Mouse (Mus musculus): ENCODE measurements around the gene Lefty2. TPM values are rescaled to one million over a fixed set of nuclear protein-coding genes. Genes with fewer than 3 reads are reported as not detected.
A peak's percentile ranks its signal among the peaks of the same experiment; 100 is the strongest.

Gene Lefty2
- total RNA-seq (2014; rRNA removed) (11.3 and 15.3 TPM in 2 replicates), polyA plus RNA-seq (2015; fragmentation: Nextera tagmentation; extraction: Ambion mirVana) (6.8 and 7.1 TPM in 2 replicates)

DNA sequence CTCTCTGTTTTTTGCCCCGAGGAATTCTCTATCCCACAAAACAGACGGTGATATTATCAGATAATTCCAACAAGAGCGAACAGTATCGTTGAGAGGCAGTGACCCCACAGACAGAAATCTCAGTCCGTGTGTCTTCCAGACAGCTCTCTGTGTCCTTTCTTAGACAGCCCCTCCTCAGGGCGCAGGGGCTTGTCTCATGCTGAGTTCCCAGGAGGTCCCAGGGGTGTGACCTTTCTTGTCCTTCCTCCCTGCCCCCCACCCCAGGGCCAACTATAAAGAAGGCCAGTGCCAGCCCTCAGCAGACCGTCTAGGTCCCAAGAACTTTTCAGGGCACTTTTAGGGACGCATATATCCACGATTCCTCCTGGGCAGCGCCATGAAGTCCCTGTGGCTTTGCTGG is at the start of gene Lefty2:
TSS of gene Lefty2 (plus strand) at position 301 of the 400 bp plus-strand sequence.
- no peak for DNase-seq (ENCODE audit: low spot score)
- no peak within 1 kb of the TSS for H3K9ac ChIP-seq (replicated peaks; ENCODE audit: low read length)
- H3K9me3 ChIP-seq (ENCODE audit: low read length): no peaks in the 10 kb centered on the region
- no peak for ATAC-seq
- H3K4me3 ChIP-seq (ENCODE audit: low read length): no peak within 1 kb of the TSS
- no peak for TF ChIP-seq CTCF (IDR thresholded peaks at IDR 0.05; ENCODE audit: low read depth)
- H3K36me3 ChIP-seq (ENCODE audit: insufficient read depth, low read length): no peaks in the 10 kb centered on the region
- H3K4me2 ChIP-seq (ENCODE audit: low read depth, low read length): no peak within 1 kb of the TSS
- H3K27ac ChIP-seq: no peak within 1 kb of the TSS
- no peaks in the 10 kb centered on the region for H3K4me1 ChIP-seq (ENCODE audit: insufficient read depth, low read length)
- peaks cover 11% of the 10 kb centered on the region; the same call in 1 of the 2 replicates for H3K27me3 ChIP-seq (ENCODE audit: insufficient read depth, low read length)
- 62% methylated on average over 10 of the region's 10 CpGs for WGBS

DNA sequence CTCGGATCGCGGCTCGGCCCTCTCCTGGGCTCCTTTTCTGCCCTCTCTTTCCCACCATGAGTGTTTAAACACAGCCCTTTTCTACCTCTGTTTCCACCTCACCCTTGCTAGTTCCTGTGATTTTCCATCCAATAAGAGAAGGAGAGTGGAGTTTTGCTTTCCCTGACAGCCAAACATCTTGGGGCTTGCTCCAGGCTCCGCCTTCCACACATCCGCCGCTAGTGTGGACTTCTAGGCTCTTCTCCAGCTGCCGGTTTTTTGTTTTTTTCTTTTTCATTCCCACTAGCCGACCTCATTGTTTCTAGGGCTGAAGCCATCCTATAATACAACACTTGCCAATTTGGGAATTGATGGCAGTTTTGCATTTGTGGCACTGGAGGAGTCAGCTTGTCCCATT is 44.8 kb upstream of the Lefty2 start:
- H3K4me2 ChIP-seq (ENCODE audit: low read depth, low read length): peak overlapping the region; percentile 62
- H3K36me3 ChIP-seq (ENCODE audit: insufficient read depth, low read length): no peaks in the 10 kb centered on the region
- ATAC-seq (peak; percentile 55), DNase-seq (ENCODE audit: low spot score) (peak; percentile 90)
- peak overlapping the region; percentile 21; the same call in 1 of the 2 replicates for H3K4me3 ChIP-seq (ENCODE audit: low read length)
- H3K27me3 ChIP-seq (ENCODE audit: insufficient read depth, low read length): no peaks in the 10 kb centered on the region
- peak overlapping the region; percentile 99 for H3K27ac ChIP-seq
- H3K9me3 ChIP-seq (ENCODE audit: low read length): no peaks in the 10 kb centered on the region
- WGBS: 2% methylated on average over 9 of the region's 9 CpGs
- H3K9ac ChIP-seq (replicated peaks; ENCODE audit: low read length): peak overlapping the region; percentile 50
- H3K4me1 ChIP-seq (ENCODE audit: insufficient read depth, low read length): peaks cover 26% of the 10 kb centered on the region
- peak; percentile 2; the same call in 1 of the 2 replicates for TF ChIP-seq CTCF (IDR thresholded peaks at IDR 0.05; ENCODE audit: low read depth)

DNA sequence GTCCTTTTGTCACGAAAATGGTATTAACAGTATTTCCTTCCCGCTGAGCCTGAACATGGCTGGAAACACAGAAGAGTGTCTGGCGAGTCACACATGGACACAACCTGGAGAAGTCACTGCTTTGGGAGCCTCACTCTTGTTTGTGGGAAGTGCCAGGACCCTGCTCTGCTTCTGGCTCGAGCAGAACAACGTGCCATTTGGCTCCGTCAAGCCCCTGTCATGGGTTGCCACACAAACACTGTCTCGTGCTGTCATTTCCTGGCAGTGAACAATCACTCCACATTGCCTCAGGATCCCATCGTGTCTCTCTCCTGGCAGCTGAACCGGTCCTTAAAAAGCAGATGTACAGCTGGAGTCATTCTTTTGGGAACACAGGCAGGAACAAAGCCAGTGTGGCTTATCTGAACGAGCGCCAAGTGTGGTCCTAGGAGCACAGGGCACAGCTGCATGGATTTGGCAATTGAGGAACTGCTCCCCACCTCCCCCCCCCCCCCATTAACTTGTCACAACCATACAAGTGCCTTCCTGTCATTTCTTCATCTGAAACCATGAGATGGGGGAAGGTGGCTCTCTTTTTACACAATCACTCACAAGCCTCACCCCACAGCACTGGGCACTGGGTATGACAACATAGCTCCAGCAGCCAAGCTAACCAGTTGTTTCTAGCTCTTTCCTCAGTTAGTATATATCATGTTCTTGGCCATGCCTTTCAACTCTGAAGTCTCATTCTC is 44.2 kb upstream of the Lefty2 start:
- Histone ChIP-seq H3K4me3 (ENCODE audit: low read length) (0 out of 2 replicates have a peak overlapping the region, but pooled peaks have one; percentile 21), H3K4me2 (ENCODE audit: low read depth, low read length) (peak overlapping the region; percentile 62), H3K27me3 (ENCODE audit: insufficient read depth, low read length) (no peaks in the 10 kb centered on the region), H3K9me3 (ENCODE audit: low read length) (no peaks in the 10 kb centered on the region), H3K27ac (peak overlapping the region; percentile 99), H3K9ac (replicated peaks; ENCODE audit: low read length) (peak overlapping the region; percentile 50), H3K36me3 (ENCODE audit: insufficient read depth, low read length) (no peaks in the 10 kb centered on the region), H3K4me1 (ENCODE audit: insufficient read depth, low read length) (peaks cover 26% of the 10 kb centered on the region)
- no peak for TF ChIP-seq CTCF (IDR thresholded peaks at IDR 0.05; ENCODE audit: low read depth)
- ATAC-seq (peak; percentile 50), DNase-seq (ENCODE audit: low spot score) (peak; percentile 83)
- WGBS: 1% methylated on average over 11 of the region's 11 CpGs

DNA sequence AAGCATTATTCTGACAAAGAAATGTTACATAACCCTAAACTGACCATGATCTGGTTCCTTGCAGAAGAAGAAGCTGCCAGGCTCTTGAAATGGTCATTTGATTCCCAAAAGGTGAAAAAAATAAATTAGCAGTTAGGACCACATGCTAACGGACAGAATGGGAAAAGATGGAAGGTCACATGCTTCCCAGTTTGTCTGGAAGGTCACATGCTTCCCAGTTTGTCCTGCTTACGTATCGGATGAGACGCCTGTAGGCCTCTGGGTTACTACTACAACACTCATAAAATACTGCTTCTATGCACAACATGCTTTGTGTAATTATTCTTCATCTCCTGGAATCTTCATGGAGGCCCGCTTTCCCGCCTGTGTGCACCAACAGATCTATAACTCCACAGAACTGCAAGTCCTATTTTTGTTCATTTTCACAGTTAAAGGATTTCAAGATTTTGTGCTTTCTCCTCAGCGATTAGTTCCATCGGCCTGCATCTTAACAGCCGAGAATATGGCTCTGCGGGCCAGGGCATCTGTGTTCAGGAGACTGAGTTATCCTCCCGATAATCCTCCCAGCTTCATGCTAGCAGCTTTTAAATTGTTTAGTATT is 43.1 kb upstream of the Lefty2 start:
- no peak for TF ChIP-seq CTCF (IDR thresholded peaks at IDR 0.05; ENCODE audit: low read depth)
- H3K4me2 ChIP-seq (ENCODE audit: low read depth, low read length): peak overlapping the region; percentile 81
- peak overlapping the region; percentile 78 for H3K4me3 ChIP-seq (ENCODE audit: low read length)
- peak overlapping the region; percentile 99 for H3K27ac ChIP-seq
- H3K9me3 ChIP-seq (ENCODE audit: low read length): no peaks in the 10 kb centered on the region
- H3K36me3 ChIP-seq (ENCODE audit: insufficient read depth, low read length): no peaks in the 10 kb centered on the region
- ATAC-seq (no peak), DNase-seq (ENCODE audit: low spot score) (peak; percentile 38)
- H3K27me3 ChIP-seq (ENCODE audit: insufficient read depth, low read length): no peaks in the 10 kb centered on the region
- H3K4me1 ChIP-seq (ENCODE audit: insufficient read depth, low read length): peaks cover 26% of the 10 kb centered on the region
- 25% methylated on average over 11 of the region's 11 CpGs for WGBS
- peak overlapping the region; percentile 86 for H3K9ac ChIP-seq (replicated peaks; ENCODE audit: low read length)

DNA sequence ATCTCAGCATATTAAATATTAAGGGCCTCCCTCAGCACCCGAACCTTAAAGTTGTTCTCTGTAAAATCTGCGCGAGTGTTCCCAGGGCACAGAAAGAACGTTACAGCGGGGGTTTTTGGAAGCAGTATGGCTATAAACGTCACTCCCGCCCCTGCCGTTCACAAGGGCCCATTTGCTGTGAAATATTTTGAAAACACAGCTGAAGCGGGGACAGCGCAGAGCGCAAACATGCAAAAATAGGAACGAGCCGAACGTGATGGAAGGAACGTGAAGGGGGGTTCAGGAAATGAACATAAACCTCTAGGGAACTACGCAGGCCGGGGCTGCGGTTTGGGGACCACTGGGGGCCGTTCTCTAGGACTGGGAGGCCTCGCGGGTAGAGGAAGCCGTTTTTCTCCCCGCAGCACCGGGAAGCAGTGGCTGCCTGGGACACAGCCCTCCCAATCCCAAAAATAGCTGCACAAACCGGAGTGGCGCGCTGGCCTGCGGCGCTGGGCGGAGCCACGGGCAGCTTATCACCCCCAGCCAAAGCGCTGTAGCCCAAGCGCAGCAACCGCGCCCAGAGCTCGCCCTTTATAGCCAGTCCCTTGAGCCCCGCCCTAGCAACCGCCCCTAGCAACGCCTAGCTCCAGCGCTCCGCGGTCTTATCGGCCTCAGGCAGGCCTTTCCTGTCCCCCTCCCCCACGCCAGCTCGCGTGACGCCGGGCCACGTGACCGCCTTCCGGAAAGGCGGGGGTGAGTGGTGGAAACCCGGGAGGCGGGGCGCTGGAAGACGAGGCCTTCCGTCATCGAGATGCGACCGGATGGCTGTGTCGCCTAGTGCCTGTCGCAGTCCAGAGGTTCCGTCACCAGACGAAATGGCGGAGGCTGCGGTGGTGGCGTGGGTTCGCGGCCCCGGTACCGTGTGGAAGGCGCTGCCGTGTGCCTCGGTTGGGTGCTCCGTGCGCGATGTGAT is 42.3 kb upstream of the Lefty2 start, which contains the start of gene Sde2:
TSS of gene Sde2 (plus strand) at position 812 of the 955 bp plus-strand sequence.
- DNase-seq (ENCODE audit: low spot score): peak; percentile 100
- peak within 1 kb of the TSS; percentile 81 for H3K4me2 ChIP-seq (ENCODE audit: low read depth, low read length)
- WGBS: under 1% methylated on average over 76 of the region's 77 CpGs
- H3K36me3 ChIP-seq (ENCODE audit: insufficient read depth, low read length): no peaks in the 10 kb centered on the region
- peak; percentile 97 for ATAC-seq
- TF ChIP-seq CTCF (IDR thresholded peaks at IDR 0.05; ENCODE audit: low read depth): no peak
- peak within 1 kb of the TSS; percentile 99 for H3K27ac ChIP-seq
- H3K4me1 ChIP-seq (ENCODE audit: insufficient read depth, low read length): peaks cover 26% of the 10 kb centered on the region
- peak within 1 kb of the TSS; percentile 78 for H3K4me3 ChIP-seq (ENCODE audit: low read length)
- H3K9ac ChIP-seq (replicated peaks; ENCODE audit: low read length): peak within 1 kb of the TSS; percentile 86
- no peaks in the 10 kb centered on the region for H3K27me3 ChIP-seq (ENCODE audit: insufficient read depth, low read length)
- H3K9me3 ChIP-seq (ENCODE audit: low read length): no peaks in the 10 kb centered on the region

GRCm38 (mm10) chr1:180858763-180859162 is 34.1 kb upstream of the Lefty2 start:
- Histone ChIP-seq H3K4me3 (ENCODE audit: low read length) (no peak overlapping the region), H3K27me3 (ENCODE audit: insufficient read depth, low read length) (no peaks in the 10 kb centered on the region), H3K4me2 (ENCODE audit: low read depth, low read length) (no peak overlapping the region), H3K4me1 (ENCODE audit: insufficient read depth, low read length) (no peaks in the 10 kb centered on the region), H3K36me3 (ENCODE audit: insufficient read depth, low read length) (peaks cover 47% of the 10 kb centered on the region), H3K27ac (no peak overlapping the region), H3K9ac (replicated peaks; ENCODE audit: low read length) (no peak overlapping the region), H3K9me3 (ENCODE audit: low read length) (no peaks in the 10 kb centered on the region)
- DNase-seq (ENCODE audit: low spot score) (no peak), ATAC-seq (no peak)
- TF ChIP-seq CTCF (IDR thresholded peaks at IDR 0.05; ENCODE audit: low read depth): no peak
